Mouse (Mus musculus) MEL (cell line): ENCODE results near the gene Lsamp.

Experiments
- CHD2 ChIP-seq: IDR thresholded peaks from 2 replicates; pipeline ENCODE4 v1.6.1; 2011; ENCODE audit warnings: low read length, improper control_type of control experiment
- CTCF ChIP-seq, 3 experiments: IDR thresholded peaks in 2 of 3; conservative IDR thresholded peaks in 1 of 3; 2 replicates each; pipeline ENCODE4 v1.5.1; 2011 to 2012; ENCODE audit warnings: low read length in 3 of 3, low read depth in 2 of 3, mild to moderate bottlenecking in 2 of 3, improper control_type of control experiment in 1 of 3, inconsistent platforms in 1 of 3, mixed read lengths in 1 of 3, moderate library complexity in 1 of 3; ENCODE audit not compliant: control insufficient read depth in 1 of 3, insufficient read depth in 1 of 3, poor library complexity in 1 of 3, severe bottlenecking in 1 of 3
- EP300 ChIP-seq, 2 experiments: IDR thresholded peaks; 2 replicates each; pipeline ENCODE4 v1.6.1; 2011; ENCODE audit warnings: improper control_type of control experiment in 2 of 2, low read length in 2 of 2, low read depth in 1 of 2, mild to moderate bottlenecking in 1 of 2
- ETS1 ChIP-seq: IDR thresholded peaks from 2 replicates; pipeline ENCODE4 v1.6.1; 2012; ENCODE audit warnings: low read depth, mild to moderate bottlenecking, inconsistent platforms, low read length, improper control_type of control experiment, moderate library complexity
- KAT2A ChIP-seq: conservative IDR thresholded peaks from 2 replicates; pipeline ENCODE4 v1.6.1; 2012; ENCODE audit warnings: low read depth, low read length, improper control_type of control experiment, inconsistent platforms
- POLR2A ChIP-seq, 2 experiments: IDR thresholded peaks; 2 replicates each; pipeline ENCODE4 v1.6.1; 2011 to 2012; ENCODE audit warnings: low read length in 2 of 2, mild to moderate bottlenecking in 2 of 2, control low read depth in 1 of 2, improper control_type of control experiment in 1 of 2, low read depth in 1 of 2, moderate library complexity in 1 of 2; ENCODE audit not compliant: control insufficient read depth in 1 of 2, insufficient read depth in 1 of 2, poor library complexity in 1 of 2
- POLR2AphosphoS2 ChIP-seq: IDR thresholded peaks from 2 replicates; pipeline ENCODE4 v1.6.1; 2011; ENCODE audit warnings: low read length, improper control_type of control experiment
- RAD21 ChIP-seq: IDR thresholded peaks from 2 replicates; pipeline ENCODE4 v1.6.1; 2011; ENCODE audit warnings: mild to moderate bottlenecking, low read depth, low read length, improper control_type of control experiment
- UBTF ChIP-seq: IDR thresholded peaks from 2 replicates; pipeline ENCODE4 v1.6.1; 2012; ENCODE audit warnings: low read depth, mild to moderate bottlenecking, inconsistent platforms, low read length, improper control_type of control experiment, moderate library complexity, borderline replicate concordance; ENCODE audit not compliant: insufficient read depth
- USF2 ChIP-seq, 2 experiments: IDR thresholded peaks; 2 replicates each; pipeline ENCODE4 v1.6.1; 2011 to 2012; ENCODE audit warnings: improper control_type of control experiment in 2 of 2, low read length in 2 of 2, borderline replicate concordance in 1 of 2, inconsistent platforms in 1 of 2, low read depth in 1 of 2, mild to moderate bottlenecking in 1 of 2; ENCODE audit not compliant: insufficient read depth in 1 of 2

DNA sequence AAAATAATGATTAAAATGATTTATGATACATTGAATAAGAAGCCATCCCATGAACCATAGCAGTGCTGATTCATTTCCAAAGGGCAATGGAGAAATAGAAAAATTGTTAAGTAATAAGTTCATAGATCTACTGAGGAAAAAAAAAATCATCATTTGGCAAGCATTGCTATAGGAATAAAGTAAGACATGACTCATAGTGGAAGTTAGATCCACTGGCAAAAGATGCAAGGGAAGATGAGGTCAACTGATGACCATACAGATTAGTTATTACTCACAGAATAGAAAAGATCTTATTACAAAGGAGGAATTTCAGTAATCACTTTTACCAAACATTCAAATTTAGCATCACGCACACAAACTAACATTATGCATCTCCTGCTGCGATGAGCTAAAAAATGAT is 26.5 kb upstream of the Lsamp start:
- TF ChIP-seq USF2 (IDR thresholded peaks at IDR 0.05; ENCODE audit: borderline replicate concordance in 1 of 2, insufficient read depth in 1 of 2, low read depth in 1 of 2, low read length in 2 of 2) (no peak), UBTF (no peak), KAT2A (no peak), POLR2AphosphoS2 (no peak), EP300 (IDR thresholded peaks at IDR 0.05; ENCODE audit: low read depth in 1 of 2, low read length in 2 of 2) (no peak), CTCF (IDR thresholded peaks at IDR 0.05 in 2 of 3, conservative IDR thresholded peaks at IDR 0.05 in 1 of 3; ENCODE audit: control insufficient read depth in 1 of 3, insufficient read depth in 1 of 3, low read depth in 2 of 3, low read length in 3 of 3, poor library complexity in 1 of 3, severe bottlenecking in 1 of 3) (no peak), POLR2A (IDR thresholded peaks at IDR 0.05; ENCODE audit: control insufficient read depth in 1 of 2, insufficient read depth in 1 of 2, low read depth in 1 of 2, low read length in 2 of 2, poor library complexity in 1 of 2) (no peak), RAD21 (no peak), CHD2 (no peak), ETS1 (no peak)
